Mouse (Mus musculus): ENCODE data around the gene Igf1r. TPM values are rescaled to one million over a fixed set of nuclear protein-coding genes. Genes with fewer than 3 reads are reported as not detected.
A peak's percentile ranks its signal among the peaks of the same experiment; 100 is the strongest.

The Igf1r gene
- polyA plus RNA-seq, 2 experiments from 2014 or later = 20.0 to 30.4 TPM

DNA sequence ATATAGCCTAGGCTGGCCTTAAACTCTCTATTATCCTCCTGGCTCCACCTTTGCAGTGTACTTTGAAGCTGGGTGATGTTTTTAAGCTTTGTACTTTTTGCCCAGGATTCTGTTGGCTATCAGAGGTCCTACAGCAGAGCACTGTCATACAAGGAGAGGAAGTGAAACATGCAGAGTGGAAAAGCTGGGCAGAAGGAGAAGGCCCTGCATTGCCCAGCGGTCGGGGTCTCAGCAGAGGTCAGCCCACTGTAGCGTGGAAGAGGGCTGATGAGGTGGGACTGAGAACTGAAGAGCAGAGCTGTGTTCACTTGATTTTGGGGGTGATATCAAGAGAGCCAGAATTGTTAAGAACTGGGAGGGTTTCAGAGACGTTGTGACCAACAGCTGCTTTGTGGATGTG, 134.9 kb downstream of the Igf1r start:
- no peak for ATAC-seq

DNA sequence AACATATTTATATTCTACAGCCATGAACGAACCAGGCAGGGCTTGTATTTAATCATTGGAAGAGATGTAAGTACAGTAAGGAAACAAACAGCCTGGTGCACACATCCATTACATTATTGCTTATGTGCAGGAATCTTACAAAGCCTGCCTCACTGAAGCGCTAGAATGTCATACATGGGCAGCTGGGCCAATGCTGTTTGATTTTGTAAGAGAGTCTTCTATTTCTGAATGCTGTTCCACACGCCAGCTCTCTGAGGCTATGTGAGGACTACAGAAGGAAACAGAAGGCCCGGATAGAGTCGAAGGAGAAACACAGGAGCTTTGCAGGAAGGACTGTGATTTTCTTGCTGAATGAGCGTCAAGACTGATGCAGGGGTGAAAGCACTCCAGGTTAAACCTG, 136.2 kb downstream of the Igf1r start:
- no peak for ATAC-seq

DNA sequence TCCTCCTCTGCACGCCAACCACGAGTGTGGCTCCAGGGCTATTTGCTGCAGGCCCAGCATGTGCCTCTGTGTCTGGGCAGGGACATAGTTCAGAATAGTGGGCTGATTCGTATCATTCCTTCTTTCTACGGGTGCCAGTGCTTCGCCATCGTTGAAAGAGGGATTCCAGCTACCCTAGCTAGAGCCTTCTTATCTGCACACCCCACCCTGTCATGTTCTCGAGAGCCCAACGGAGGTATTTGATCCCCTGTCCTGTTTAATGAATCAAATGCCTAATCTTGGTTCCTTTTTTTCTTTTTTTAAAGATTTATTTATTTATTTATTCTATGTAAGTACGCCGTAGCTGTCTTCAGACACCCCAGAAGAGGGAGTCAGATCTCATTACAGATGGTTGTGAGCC, 137.1 kb downstream of the Igf1r start:
- no peak for ATAC-seq

DNA sequence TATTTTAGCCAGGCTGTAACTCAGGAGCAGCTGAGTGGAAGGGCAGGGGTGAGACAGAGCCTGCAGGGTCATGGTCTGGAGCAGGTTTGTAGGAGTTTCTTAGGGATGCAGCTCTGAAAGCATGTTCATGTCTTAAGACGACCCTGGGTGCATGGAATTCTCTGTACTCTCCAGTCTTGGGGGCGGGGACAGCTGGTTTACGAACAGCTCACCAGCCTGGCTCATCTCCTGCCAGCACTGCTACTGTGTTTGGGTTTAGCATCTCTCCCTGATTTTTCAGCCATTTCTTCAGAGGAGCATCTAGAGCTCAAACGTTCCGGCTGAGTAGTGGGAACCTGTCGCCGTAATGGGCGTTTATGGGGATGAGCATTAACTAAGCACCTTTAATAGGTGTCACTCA, 137.9 kb downstream of the Igf1r start:
- no peak for ATAC-seq

DNA sequence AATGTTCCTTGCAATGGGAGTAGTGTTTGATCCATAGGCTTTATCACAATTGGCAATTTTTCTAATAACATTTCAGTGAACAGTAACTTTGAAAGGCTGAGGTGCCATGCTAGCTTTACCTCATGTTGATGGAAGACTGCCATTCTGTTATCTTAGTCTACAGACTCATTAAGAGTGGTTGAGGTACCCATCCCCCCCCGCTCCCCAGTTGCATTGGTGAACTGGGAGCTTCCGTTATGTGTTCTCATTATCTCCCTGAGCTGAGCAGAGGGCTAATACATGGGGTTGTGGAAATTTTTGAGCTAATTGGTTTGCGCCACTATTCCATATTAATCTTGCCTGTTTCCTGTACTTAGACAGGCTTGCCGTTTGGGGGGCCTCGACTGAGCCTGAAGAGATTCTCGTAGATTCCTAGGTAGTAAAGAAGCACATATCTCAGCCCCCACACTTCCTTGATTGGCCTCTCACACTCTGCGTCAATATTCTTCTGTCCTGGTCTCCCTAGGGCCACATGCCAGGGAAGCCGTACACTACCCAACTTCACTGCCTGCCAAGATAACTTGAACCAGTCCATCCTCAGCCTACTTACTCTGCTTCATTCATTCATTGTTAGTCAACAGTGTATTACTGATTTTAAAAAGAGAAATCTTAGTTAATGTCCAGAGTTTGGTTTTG, 139.8 kb downstream of the Igf1r start:
- no peak for ATAC-seq

DNA sequence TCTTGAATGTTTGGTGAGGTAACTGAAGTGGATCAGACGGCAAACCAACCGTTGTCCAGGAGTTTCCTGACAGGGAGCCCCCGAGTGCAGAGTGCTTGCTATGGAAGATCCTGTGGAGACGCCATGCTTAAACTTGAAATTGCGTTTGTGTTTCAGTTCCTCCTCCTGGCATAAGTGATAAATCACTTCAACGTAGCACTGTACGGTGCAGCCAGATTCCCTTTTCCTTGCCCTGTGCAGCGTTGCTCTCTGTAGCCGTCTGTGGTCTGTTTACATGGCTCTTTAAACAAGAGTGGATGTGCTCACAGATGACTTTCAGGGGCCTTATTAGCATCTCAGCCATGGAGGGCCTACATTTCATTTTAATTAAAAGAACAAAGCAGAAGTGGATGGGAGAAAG, 141.2 kb downstream of the Igf1r start:
- no peak for ATAC-seq

DNA sequence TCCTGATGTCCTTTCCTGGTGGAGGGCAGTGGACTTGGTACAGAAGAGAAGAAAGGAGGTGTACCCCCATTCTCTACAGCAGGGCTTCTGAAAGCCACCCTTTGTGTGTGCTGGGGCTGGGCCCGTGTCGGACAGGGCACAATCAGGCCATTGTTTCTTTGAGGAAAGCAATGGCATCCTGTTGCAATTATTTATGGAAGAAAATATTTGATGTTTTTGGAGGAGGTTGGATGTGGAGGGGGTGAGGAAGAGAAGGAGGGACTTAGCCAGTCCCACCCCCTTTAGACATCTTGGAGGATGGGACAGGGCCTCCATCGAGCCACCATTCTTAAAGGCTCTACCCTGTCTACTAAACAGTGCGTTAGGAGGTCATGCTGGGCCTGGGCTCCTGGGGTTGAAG, 142.9 kb downstream of the Igf1r start:
- no peak for ATAC-seq

DNA sequence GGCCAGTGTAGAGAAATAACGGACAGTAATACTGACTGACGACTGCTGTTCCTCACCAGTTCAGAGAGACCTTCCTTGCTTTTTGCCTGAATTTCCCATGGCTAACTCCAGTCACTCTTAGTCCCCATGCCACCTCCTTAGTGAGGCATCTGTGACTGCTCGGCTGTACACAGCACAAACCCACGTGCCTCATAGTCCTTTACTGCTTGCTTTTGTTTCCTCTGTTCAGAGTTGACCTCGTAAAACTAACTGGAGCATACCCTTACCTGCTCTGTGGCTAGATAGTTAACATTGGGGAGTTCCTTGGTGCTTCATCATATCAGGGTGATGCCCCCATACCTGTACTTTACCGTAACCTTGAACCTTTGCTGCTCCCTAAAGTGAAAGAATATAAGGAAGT, 143.8 kb downstream of the Igf1r start:
- ATAC-seq = no peak

DNA sequence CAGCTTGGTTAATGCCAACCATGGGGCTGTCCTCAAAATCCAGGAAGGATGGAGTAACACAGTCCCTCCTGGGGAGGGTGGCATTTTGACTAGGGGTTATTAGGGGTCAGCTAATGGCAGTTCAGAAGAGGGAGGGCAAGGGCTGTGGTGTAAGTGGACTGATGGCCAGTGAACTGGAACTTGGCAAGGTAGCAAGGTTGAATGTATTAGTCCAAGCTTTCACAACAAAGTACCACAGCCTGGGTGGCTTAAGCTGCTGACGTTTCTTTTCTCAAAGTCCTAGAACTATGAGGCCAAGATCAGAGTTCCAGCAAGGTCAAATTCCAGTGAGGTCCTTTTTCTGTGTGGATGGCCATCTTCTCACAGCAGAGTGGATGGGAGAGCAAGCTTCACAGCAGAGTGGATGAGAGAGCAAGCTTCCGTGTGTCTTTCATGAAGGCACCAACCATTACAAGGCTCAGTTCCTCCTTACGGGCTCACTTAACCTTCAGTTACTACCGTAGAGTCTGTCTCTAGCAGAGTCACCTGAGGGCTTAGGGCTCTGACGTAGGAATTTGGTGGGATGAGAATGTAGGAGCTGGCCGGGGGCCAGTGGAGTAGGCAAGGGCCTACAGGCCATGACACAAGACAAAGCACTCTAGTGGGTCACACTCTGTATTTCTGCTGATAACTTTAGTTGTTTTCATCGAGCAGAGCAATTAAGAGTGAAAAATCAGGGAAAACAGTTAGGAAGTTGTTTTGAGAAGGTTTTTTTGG, 144.6 kb downstream of the Igf1r start:
- ATAC-seq = no peak

DNA sequence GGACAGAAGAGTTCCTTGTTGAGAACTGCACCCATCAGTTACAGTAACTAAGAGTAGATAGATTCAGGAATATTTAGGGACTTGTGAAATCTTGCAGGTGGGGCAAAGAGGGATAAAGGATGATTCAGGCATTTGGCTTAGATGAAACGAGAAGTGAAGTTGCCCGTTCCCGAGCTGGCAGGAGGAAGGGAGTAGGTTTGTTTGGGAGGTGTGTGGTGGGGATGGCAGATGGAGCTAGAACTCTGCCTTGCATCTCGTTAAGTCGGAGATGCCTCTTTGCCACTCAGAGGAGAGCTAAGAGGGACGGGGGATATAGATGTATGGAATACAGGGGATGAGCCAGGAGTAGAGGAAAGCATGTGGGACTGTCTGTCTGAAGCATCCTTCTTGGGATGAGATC, 145.5 kb downstream of the Igf1r start:
- ATAC-seq = no peak

DNA sequence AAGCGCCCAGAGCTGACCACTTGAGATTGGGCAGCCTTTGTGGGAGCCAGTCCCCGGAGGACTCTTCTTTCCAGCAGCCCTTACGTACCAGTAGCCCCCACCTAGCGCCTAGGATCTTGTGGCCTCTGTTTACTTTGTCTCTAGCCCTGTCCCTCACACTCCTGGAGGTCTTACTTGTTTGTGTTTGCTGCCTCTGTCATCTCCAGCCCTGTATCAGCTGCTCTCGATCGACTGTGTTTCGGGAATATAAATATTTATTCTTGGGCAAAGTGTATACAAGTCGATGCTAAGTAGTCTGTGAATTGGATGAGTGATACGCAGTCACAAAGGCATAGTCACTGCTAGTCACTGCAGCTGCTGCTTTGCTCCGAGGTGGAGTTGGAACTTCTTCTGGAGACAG, 147.8 kb downstream of the Igf1r start:
- ATAC-seq = no peak

DNA sequence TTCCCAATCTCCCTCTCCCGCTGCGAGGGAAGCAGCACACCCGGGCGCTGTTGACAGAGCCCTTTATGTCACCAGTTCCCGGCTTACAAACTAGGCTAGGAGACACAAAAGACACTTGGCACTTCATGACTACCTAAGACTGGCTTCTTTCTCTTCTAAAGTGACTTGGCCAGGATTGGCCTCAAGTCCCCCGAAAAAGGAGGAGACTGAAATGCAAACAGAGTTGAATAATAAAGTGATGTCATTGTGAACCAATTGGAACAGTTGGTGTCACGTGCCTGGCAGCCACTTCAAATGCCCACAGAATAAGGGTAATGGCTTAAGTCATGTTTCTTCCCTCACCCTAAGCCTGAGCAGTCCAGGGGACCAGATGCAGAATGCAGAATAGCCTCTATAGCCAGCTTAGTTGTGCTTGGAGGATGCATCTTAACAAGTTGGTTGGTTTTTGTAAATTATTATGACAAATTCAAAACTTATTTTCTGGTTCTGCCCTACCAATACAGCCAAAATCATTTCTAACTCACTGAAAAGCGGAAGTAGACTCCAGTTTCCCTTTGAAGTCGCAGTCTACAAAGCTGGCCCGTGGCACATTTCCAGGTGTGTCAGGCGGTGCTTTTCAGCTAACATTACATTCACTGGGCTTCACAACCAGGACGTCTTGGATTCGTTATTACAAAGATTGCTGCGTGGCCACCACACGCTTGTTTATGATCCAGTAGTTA, 150.0 kb downstream of the Igf1r start:
- peak; percentile 81 for ATAC-seq

DNA sequence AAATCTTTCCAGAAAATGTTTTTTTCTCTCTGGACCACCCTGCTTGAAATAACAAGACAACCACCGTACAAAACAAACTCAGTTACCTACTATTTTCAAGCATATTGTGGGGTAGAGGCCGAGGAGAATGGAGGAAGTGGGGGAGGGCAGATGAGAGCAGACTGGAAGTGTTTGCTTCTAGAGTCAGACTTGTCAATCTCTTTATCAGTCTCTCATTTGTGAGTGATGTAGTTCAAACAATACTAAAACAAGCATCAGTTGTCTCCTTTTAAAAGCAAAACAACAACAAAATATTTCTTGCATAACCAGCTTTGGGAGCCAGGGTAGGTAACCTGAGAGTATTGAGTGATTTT, 150.5 kb downstream of the Igf1r start:
- peak; percentile 63 for ATAC-seq

DNA sequence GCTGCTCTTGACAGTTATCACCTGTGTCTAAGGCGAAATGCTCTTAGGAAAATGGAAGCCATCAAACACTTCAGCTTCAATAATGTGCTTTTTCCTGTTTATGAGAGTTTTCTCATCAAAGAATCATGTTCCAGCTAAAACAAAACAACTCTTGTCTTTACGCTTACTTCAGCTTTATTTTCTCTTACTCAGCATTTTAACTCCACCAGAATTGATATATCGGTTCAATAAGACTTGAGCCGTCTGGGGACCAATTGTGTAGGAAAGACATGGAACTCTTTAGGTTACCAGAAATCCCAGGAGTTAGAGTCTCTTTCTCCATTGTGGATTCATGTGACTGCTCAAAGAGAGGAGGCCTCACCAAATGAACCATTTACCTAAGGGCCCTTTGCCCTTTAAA, 158.9 kb downstream of the Igf1r start:
- ATAC-seq = no peak

DNA sequence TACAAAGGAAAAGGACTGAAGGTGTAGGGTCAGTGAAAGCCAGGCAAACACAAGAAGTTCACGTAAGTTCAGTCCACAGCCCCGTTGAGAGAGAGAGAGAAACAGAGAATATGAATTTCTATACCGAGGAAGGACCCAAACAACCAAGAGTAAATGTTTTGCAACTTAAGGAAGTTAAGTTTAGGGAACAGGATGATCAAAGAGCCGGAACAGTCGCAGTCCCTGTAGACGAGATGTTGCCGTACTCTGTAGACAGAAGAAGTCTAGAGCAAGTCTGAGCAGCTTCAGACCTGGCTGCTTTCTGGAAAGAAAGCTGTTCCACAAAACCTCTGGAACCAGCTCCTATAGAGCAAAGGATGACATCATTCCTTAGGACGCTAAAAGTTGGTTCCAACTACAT, 160.0 kb downstream of the Igf1r start:
- ATAC-seq = no peak

DNA sequence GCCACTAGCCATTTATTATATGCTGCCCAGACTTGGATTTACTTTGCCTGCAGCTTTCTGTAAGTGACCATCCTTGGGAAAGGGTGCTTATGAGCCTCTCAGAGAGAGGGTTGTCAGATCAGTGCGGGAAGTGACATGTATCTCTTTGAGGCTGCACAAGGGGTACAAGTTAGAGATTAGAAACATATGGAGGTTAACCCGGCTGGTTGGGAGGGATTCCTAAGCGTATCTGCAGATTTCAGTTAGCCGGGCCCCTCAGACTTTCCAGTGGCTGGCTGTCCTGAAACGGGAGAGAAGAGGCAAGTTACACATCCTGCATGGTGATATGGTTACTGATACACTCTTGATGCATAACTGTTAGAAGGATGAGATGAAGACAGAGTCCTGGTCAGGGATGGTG, 161.7 kb downstream of the Igf1r start:
- ATAC-seq = no peak

DNA sequence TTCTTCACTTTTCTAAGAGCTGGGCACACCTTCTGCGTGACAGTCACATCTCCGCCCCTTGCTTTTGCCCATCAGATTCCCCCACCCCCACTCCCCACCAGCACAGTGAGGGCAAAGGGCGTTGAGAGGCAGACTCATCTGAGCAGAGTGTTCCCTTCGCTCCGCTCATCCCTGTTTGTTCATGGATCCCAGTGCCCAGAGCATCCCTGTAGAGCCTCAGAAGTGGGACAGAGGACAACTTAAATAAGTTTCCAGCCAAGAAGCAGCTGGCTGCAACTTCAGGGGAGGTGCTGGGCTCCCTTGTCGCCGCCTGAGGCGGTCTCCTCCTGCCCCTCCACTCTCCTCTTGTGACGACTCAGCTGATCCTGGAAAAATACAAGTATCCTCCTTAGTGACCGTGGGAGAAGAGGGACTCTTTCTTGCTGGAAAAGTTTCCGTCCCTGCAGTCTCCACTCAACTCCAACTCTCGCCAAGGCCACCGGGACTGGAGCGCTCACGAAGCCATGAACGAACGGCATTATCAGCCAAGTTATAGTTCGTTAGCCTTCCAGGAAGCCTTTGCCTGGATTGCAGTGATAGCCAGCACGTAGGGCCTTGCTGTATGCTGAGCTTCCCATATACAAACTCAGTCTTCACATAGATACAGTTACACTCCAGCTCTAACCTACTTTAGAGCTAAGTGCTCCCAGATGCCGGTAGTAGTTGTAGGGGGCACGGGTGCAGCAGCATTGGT, 162.5 kb downstream of the Igf1r start:
- no peak for ATAC-seq

DNA sequence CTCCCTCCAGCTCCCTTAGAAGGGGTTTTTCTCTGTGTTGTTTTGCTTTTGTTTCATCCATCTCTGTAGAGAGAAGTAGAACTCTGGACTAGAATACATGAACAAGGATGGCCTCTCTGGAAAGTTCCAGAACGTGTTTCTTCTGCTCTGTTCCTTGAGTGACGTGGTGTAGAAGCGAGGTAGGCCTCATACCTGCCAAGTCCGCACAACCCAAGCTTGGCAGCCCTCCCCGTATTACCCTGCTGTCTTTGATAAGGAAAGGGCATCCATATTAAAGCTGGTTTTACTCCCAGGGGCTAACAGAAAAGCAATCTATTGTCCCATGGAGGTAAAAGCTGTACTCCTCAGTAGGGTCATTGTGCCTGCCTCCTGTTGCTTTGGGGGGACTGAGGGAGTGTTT, 164.9 kb downstream of the Igf1r start:
- no peak for ATAC-seq

DNA sequence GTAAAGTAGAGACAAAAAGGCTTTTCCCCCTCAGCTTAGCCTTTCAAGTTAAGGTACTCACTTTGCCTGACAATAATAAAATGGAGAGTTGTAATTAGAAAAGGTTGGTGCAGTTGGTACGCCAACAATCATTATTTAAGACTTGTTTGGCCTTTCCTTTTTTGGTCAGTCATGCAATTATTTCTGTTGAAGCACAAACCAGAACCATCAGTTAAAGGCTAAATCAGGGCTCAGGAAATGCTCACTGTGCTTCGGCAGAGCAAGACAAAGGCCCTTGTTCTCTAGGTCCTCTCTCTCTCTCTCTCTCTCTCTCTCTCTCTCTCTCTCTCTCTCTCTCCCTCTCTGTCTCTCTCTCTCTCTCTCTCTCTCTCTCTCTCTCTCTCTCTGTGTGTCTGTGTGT, 165.4 kb downstream of the Igf1r start:
- no peak for ATAC-seq

DNA sequence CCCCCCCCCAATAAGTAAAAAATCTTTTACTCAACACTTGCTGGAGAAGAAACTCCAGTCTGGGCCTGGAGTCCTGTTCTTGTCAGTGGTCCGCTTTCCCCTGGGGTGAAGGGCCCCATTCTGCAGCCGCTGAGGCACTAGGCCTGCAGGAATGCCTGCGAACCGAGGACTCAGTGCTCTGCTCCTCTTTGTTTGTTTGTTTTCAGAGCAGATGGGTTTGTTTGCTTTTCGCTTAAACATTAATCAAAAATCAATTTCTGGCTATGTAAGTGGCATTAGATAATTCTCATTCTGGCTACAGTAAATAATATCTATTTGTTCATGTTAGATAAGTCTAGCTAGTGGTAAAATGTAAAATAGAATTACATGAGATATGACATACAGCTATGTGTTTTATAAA, 167.0 kb downstream of the Igf1r start:
- ATAC-seq = no peak

DNA sequence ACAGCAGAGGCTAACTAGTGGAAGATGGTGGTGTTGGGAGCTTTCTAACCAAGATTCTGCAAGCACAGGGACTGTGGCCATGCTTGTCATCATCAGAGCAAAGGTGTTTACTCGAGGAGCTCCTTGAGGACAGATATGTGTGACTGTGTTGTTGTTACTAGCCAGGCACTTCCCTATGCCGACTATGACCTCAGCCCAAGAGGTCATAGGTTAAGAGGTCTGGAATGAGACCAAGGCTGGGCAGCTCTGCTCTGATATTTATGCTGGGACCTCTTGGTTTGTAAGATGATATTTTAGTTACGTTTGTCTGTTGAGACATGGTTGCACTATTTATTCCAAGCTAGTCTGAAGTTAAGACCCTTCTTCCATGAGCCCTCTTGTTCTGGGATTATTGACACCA, 169.8 kb downstream of the Igf1r start:
- ATAC-seq = no peak

DNA sequence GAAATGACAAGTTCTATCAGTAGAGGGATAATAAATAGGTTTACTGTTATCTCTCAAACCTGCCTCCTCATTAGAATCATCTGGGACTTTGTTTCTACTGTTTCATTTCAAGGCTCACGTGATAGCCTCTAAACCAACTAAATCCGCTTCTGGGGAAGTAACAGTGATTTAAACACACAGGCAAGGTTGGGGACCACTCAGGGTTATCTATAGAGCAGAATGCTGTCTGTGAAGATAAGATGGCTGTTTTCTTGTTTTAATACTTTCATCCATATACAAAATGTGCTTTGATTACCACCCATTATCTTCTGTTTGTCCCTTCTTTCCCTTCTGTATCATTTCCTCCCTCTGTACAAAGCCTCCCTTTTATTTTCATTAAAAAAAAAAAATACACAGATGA, 172.7 kb downstream of the Igf1r start:
- ATAC-seq = no peak

DNA sequence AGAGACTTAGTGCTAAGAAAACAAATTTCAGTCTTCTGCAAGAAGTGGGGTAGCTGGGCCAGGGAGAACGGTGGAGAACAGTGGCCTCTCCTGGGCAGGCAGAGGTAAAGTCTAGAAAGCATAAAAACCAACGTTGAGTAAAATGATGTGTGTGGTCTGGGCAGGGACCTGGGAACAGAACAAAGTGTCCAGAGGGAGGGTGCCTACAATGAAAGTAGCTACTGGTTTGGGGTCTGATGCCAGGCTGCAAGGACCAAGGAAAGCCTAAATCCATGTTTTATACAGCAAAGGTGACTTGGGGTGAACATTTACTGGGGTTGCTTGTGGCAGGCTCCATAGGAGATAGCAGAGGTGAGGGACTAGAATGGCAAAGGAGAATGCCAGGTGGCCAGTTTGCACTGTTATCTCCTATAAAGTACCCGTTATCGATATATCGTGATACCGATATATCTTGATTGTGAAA, 175.2 kb downstream of the Igf1r start:
- ATAC-seq = peak; percentile 44
